Mouse (Mus musculus): ENCODE data around the gene Pnlip. TPM values are rescaled to one million over a fixed set of nuclear protein-coding genes. Genes with fewer than 3 reads are reported as not detected.
A peak's percentile ranks its signal among the peaks of the same experiment; 100 is the strongest.

Pnlip gene
- polyA plus RNA-seq, 1 experiment from 2014 or later = not detected

GRCm38 (mm10) chr19:58627406-58628337 lies 24.6 kb upstream of the Pnlip start:
- no peaks in the 10 kb centered on the region for H3K9me3 ChIP-seq (ENCODE audit: control insufficient read depth, low read length)
- no peak overlapping the region for H3K27ac ChIP-seq (ENCODE audit: low read depth, low read length)
- 42% methylated on average over 22 of the region's 22 CpGs for WGBS
- no peaks in the 10 kb centered on the region for H3K27me3 ChIP-seq (ENCODE audit: control insufficient read depth, insufficient read depth, low read length)
- H3K4me3 ChIP-seq (ENCODE audit: low read length) = no peak overlapping the region
- H3K4me2 ChIP-seq (replicated peaks; ENCODE audit: low read depth, low read length) = peak overlapping the region; percentile 22; the same call in 1 of the 2 replicates
- no peak for ATAC-seq (ENCODE audit: low FRiP score, low TSS enrichment)
- H3K36me3 ChIP-seq (ENCODE audit: control insufficient read depth, insufficient read depth, low read length) = no peaks in the 10 kb centered on the region
- no peak overlapping the region for H3K9ac ChIP-seq (ENCODE audit: low read depth, low read length)
- no peaks in the 10 kb centered on the region for H3K4me1 ChIP-seq (ENCODE audit: control insufficient read depth, insufficient read depth, low read length)

DNA sequence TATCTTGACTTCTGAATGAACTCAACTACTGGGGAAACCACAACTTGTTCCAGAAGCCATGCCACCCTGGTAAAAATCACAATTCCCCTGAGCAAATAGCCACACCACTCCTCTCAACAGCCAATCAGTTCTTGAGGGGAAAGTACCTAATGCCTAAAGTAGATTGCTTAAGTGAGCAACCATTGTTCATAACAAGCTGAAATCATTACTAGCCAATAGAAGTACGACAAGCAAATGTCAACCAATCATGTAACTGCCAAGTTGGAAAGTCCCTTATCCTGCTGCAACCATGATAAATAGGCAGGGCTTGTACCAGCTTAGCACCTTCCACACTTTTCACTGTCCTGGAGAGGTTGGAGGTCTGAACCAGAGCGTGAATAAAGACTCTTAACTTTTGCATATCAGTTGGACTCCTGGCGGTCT lies 22.9 kb upstream of the Pnlip start:
- Histone ChIP-seq H3K36me3 (ENCODE audit: control insufficient read depth, insufficient read depth, low read length) (no peaks in the 10 kb centered on the region), H3K27ac (ENCODE audit: low read depth, low read length) (no peak overlapping the region), H3K27me3 (ENCODE audit: control insufficient read depth, insufficient read depth, low read length) (no peaks in the 10 kb centered on the region), H3K4me3 (ENCODE audit: low read length) (no peak overlapping the region), H3K4me2 (replicated peaks; ENCODE audit: low read depth, low read length) (no peak overlapping the region), H3K4me1 (ENCODE audit: control insufficient read depth, insufficient read depth, low read length) (no peaks in the 10 kb centered on the region), H3K9me3 (ENCODE audit: control insufficient read depth, low read length) (no peaks in the 10 kb centered on the region), H3K9ac (ENCODE audit: low read depth, low read length) (no peak overlapping the region)
- ATAC-seq (ENCODE audit: low FRiP score, low TSS enrichment) = no peak
- 81% methylated on average over 3 of the region's 3 CpGs for WGBS

- no peak overlapping the region for H3K27ac ChIP-seq (ENCODE audit: low read depth, low read length)
- no peak overlapping the region for H3K9ac ChIP-seq (ENCODE audit: low read depth, low read length)
- no peak overlapping the region for H3K4me3 ChIP-seq (ENCODE audit: low read length)
- no peak overlapping the region for H3K4me2 ChIP-seq (replicated peaks; ENCODE audit: low read depth, low read length)
- no peaks in the 10 kb centered on the region for H3K36me3 ChIP-seq (ENCODE audit: control insufficient read depth, insufficient read depth, low read length)
- no peaks in the 10 kb centered on the region for H3K27me3 ChIP-seq (ENCODE audit: control insufficient read depth, insufficient read depth, low read length)
- no peak for ATAC-seq (ENCODE audit: low FRiP score, low TSS enrichment)
- H3K9me3 ChIP-seq (ENCODE audit: control insufficient read depth, low read length) = no peaks in the 10 kb centered on the region
- 88% methylated on average over 5 of the region's 5 CpGs for WGBS
- no peaks in the 10 kb centered on the region for H3K4me1 ChIP-seq (ENCODE audit: control insufficient read depth, insufficient read depth, low read length)
These were observed 2.3 kb upstream of the Pnlip start for GRCm38 (mm10) chr19:58650036-58650435.

- no peaks in the 10 kb centered on the region for H3K36me3 ChIP-seq (ENCODE audit: control insufficient read depth, insufficient read depth, low read length)
- 66% methylated on average over 4 of the region's 4 CpGs for WGBS
- H3K9me3 ChIP-seq (ENCODE audit: control insufficient read depth, low read length) = no peaks in the 10 kb centered on the region
- no peak for ATAC-seq (ENCODE audit: low FRiP score, low TSS enrichment)
- no peak overlapping the region for H3K27ac ChIP-seq (ENCODE audit: low read depth, low read length)
- no peak overlapping the region for H3K9ac ChIP-seq (ENCODE audit: low read depth, low read length)
- H3K4me1 ChIP-seq (ENCODE audit: control insufficient read depth, insufficient read depth, low read length) = no peaks in the 10 kb centered on the region
- H3K4me2 ChIP-seq (replicated peaks; ENCODE audit: low read depth, low read length) = no peak overlapping the region
- H3K27me3 ChIP-seq (ENCODE audit: control insufficient read depth, insufficient read depth, low read length) = no peaks in the 10 kb centered on the region
- no peak overlapping the region for H3K4me3 ChIP-seq (ENCODE audit: low read length)
These were observed 9.8 kb downstream of the Pnlip start for GRCm38 (mm10) chr19:58662098-58662497.

GRCm38 (mm10) chr19:58663317-58663716 lies 11.0 kb downstream of the Pnlip start:
- Histone ChIP-seq H3K9ac (ENCODE audit: low read depth, low read length) (no peak overlapping the region), H3K4me3 (ENCODE audit: low read length) (no peak overlapping the region), H3K27me3 (ENCODE audit: control insufficient read depth, insufficient read depth, low read length) (no peaks in the 10 kb centered on the region), H3K4me2 (replicated peaks; ENCODE audit: low read depth, low read length) (no peak overlapping the region), H3K9me3 (ENCODE audit: control insufficient read depth, low read length) (no peaks in the 10 kb centered on the region), H3K27ac (ENCODE audit: low read depth, low read length) (no peak overlapping the region), H3K36me3 (ENCODE audit: control insufficient read depth, insufficient read depth, low read length) (no peaks in the 10 kb centered on the region), H3K4me1 (ENCODE audit: control insufficient read depth, insufficient read depth, low read length) (no peaks in the 10 kb centered on the region)
- 76% methylated on average over 2 of the region's 2 CpGs for WGBS
- ATAC-seq (ENCODE audit: low FRiP score, low TSS enrichment) = no peak

DNA sequence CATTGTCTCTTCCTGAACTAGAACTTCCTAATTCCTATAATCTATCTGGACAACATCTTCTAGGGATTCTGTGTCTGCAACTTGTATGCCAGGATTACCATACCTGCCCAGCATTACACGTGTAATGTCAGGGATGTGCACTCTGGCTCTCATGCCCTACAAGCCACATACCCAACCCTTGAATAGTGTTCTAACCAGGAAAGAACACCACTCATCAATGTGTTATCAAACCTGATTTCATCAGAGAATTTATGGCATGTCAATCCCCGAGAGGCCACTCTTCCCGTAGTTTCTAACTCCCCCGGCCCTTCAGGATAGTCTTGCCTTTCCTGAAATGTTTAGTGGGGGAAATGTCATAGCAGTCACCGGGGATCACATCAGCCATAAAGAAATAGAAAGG lies 12.6 kb downstream of the Pnlip start:
- no peaks in the 10 kb centered on the region for H3K27me3 ChIP-seq (ENCODE audit: control insufficient read depth, insufficient read depth, low read length)
- no peak overlapping the region for H3K9ac ChIP-seq (ENCODE audit: low read depth, low read length)
- no peak overlapping the region for H3K27ac ChIP-seq (ENCODE audit: low read depth, low read length)
- H3K36me3 ChIP-seq (ENCODE audit: control insufficient read depth, insufficient read depth, low read length) = no peaks in the 10 kb centered on the region
- H3K4me1 ChIP-seq (ENCODE audit: control insufficient read depth, insufficient read depth, low read length) = no peaks in the 10 kb centered on the region
- no peaks in the 10 kb centered on the region for H3K9me3 ChIP-seq (ENCODE audit: control insufficient read depth, low read length)
- 61% methylated on average over 5 of the region's 5 CpGs for WGBS
- no peak overlapping the region for H3K4me2 ChIP-seq (replicated peaks; ENCODE audit: low read depth, low read length)
- H3K4me3 ChIP-seq (ENCODE audit: low read length) = no peak overlapping the region
- ATAC-seq (ENCODE audit: low FRiP score, low TSS enrichment) = no peak

DNA sequence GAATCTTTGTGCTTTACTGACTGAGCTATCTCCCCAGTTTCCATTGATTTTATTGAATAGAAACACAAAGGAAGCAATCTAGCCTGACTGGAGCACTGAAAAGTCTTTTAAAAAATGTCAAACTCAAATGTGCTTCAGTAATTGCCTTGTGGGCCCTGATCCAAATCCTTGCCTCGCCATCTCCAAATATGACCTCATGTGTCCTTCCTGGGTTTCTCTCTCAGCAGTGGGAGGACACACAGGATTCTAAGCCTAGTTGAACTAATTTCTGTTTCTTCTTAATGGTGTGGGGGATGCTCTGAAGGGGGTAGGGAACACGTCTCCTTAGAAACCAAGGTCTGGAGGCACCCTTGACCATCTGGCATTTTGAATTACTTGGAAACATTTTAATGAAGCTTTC lies 22.3 kb downstream of the Pnlip start:
- Histone ChIP-seq H3K36me3 (ENCODE audit: control insufficient read depth, insufficient read depth, low read length) (no peaks in the 10 kb centered on the region), H3K27ac (ENCODE audit: low read depth, low read length) (no peak overlapping the region), H3K4me2 (replicated peaks; ENCODE audit: low read depth, low read length) (no peak overlapping the region), H3K9ac (ENCODE audit: low read depth, low read length) (no peak overlapping the region), H3K4me1 (ENCODE audit: control insufficient read depth, insufficient read depth, low read length) (no peaks in the 10 kb centered on the region), H3K4me3 (ENCODE audit: low read length) (no peak overlapping the region), H3K9me3 (ENCODE audit: control insufficient read depth, low read length) (no peaks in the 10 kb centered on the region), H3K27me3 (ENCODE audit: control insufficient read depth, insufficient read depth, low read length) (no peaks in the 10 kb centered on the region)
- ATAC-seq (ENCODE audit: low FRiP score, low TSS enrichment) = no peak
- 42% methylated on average over 2 of the region's 2 CpGs for WGBS

DNA sequence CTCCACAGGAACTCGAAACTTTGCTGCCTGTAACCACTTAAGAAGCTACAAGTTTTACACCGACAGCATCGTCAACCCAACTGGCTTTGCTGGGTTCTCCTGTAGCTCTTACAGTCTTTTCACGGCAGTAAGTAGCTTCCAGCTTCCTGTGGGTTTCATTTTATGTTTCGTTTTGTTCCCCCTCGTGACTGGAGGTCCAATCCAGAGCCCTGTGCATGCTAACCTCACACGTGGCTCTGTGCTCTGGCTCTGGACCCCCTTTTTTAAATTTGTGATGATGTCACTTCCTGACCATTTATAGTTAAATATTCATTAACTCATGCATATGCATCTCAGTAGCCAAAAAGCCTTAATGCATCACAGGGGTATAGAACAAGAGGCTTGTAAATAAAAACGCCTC lies 24.8 kb downstream of the Pnlip start:
- no peaks in the 10 kb centered on the region for H3K9me3 ChIP-seq (ENCODE audit: control insufficient read depth, low read length)
- no peak overlapping the region for H3K27ac ChIP-seq (ENCODE audit: low read depth, low read length)
- 71% methylated on average over 8 of the region's 8 CpGs for WGBS
- no peak overlapping the region for H3K4me2 ChIP-seq (replicated peaks; ENCODE audit: low read depth, low read length)
- no peak overlapping the region for H3K4me3 ChIP-seq (ENCODE audit: low read length)
- H3K36me3 ChIP-seq (ENCODE audit: control insufficient read depth, insufficient read depth, low read length) = no peaks in the 10 kb centered on the region
- ATAC-seq (ENCODE audit: low FRiP score, low TSS enrichment) = no peak
- no peak overlapping the region for H3K9ac ChIP-seq (ENCODE audit: low read depth, low read length)
- no peaks in the 10 kb centered on the region for H3K27me3 ChIP-seq (ENCODE audit: control insufficient read depth, insufficient read depth, low read length)
- no peaks in the 10 kb centered on the region for H3K4me1 ChIP-seq (ENCODE audit: control insufficient read depth, insufficient read depth, low read length)

- Histone ChIP-seq H3K4me2 (replicated peaks; ENCODE audit: low read depth, low read length) (no peak overlapping the region), H3K27me3 (ENCODE audit: control insufficient read depth, insufficient read depth, low read length) (no peaks in the 10 kb centered on the region), H3K27ac (ENCODE audit: low read depth, low read length) (no peak overlapping the region), H3K9ac (ENCODE audit: low read depth, low read length) (no peak overlapping the region), H3K36me3 (ENCODE audit: control insufficient read depth, insufficient read depth, low read length) (no peaks in the 10 kb centered on the region), H3K4me1 (ENCODE audit: control insufficient read depth, insufficient read depth, low read length) (no peaks in the 10 kb centered on the region), H3K4me3 (ENCODE audit: low read length) (no peak overlapping the region), H3K9me3 (ENCODE audit: control insufficient read depth, low read length) (no peaks in the 10 kb centered on the region)
- 30% methylated on average over 1 of the region's 1 CpGs for WGBS
- no peak for ATAC-seq (ENCODE audit: low FRiP score, low TSS enrichment)
These were observed 36.6 kb downstream of the Pnlip start for GRCm38 (mm10) chr19:58688933-58689332.

Data from kidney, embryonic 14.5 days (tissue).